Mouse (Mus musculus): ENCODE measurements around the gene Pdcd4. TPM values are rescaled to one million over a fixed set of nuclear protein-coding genes. Genes with fewer than 3 reads are reported as not detected.

The Pdcd4 gene
- total RNA-seq, 1 experiment from 2014 or later = 408 TPM

GRCm38 (mm10) chr19:53869427-53870385, 22.3 kb upstream of the Pdcd4 start:
- ATAC-seq (replicated peaks; ENCODE audit: low read depth, poor library complexity, severe bottlenecking) = peak; percentile 78

DNA sequence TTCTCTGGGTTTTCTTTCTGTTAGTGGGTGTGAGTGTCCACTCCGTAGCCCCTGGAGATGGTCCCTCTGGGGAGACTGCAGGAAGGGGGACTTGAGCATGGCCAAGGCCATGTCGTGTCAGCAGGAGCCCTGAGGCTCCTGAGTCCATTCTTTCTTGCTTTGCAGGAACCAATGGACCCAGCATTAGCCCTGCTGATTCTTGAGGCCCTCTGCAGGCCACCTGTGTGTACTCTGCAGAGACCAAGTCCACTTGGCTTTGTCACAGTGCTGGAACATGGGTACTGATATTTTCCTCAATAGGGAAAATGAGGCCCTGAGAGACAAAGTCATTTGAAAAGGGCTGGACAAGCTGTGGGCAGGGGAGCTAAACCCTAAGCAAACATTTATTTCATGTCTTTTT, 21.5 kb upstream of the Pdcd4 start:
- ATAC-seq (replicated peaks; ENCODE audit: low read depth, poor library complexity, severe bottlenecking) = no peak

DNA sequence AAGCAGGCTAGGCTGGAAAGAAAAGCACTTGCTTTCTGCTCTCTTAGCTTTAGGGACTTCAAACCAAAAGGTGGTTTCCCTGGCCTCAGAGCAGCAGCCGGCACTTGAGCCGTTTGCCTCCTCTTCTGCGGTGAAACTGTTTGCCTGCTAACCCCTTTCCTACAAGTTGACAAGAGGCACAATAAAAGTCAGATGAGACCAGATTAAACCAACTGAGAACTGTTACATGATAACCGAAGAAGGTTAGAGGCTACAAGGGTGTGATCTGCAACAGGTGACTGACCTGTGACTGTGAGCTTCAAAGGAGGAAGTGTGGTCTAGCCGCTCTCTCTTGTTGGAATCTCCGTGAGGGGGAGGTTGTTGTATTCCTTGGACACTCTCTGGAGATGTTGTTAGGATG, 20.5 kb upstream of the Pdcd4 start:
- no peak for ATAC-seq (replicated peaks; ENCODE audit: low read depth, poor library complexity, severe bottlenecking)

DNA sequence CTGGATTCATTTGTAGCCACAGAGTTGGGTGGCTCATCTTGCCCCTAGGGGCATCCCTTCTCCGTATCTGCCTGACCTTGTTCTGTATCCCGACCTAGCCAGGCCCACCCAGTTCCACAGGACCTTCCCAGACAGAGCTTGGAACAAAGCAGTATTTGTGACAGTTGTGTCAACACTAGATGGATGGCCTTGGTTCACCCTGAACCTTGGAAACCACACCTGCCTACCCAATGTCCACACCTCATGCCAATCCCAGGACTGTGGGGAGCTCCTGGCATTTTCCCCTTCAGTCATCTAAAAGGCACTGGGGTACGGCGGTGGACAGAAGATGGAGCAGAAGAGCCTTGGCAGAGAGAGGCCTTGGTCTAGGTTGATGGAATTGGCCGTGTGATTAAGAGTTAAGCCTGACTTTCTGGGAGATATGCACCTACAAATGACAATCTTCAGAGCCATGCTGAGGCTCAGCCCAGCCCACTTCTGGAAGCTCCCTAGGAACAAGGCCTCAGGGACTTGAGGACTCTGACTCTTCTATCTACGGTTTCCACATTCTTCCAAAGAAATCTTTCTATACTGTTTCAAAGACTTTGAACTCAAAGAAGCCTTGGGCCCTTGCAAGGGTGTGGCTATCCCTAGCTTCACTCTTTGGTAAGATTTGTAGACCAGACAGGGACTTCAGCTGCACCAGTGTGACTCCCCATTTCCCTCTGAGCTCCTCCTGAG, 18.9 kb upstream of the Pdcd4 start:
- no peak for ATAC-seq (replicated peaks; ENCODE audit: low read depth, poor library complexity, severe bottlenecking)

DNA sequence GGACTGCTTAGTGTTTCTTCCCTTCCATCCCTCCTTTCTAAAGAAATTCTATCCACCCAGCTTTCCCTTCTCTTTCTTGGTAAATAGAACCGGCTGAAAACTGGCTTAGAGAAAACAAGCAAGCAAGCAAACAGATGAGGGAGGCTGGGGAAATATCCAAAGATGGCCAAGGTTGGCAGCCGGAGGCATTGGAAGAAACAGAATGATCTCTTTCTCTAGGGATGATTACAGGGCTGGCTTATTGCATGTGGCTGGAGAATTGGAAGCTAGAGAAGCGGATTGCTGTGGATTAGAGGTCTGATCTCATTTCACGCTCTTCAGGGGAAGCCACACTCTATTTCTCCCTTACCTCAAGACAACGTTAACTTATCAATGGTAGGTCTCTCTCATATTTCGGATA, 16.8 kb upstream of the Pdcd4 start:
- ATAC-seq (replicated peaks; ENCODE audit: low read depth, poor library complexity, severe bottlenecking) = no peak

- ATAC-seq (replicated peaks; ENCODE audit: low read depth, poor library complexity, severe bottlenecking) = no peak
These were observed 14.3 kb upstream of the Pdcd4 start for GRCm38 (mm10) chr19:53877779-53878178.

DNA sequence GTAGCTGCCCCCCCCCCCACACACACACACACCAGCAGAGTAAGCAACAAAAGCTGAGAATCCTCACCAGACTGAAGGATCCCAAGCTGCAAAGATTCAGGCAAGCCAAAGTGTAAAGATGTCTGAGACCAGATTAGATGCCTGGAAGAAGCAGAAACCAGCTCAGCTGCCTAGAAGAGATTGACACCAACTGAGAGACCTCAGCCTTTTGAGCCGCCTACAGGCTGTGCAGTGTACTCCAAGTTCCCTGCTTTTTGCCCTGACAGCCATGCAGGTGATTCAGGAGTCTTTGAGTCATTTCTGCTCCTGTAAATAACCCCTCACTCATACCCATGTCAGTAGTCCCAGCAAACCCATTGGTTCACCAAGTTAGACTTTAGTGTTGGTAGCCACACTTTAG, 11.6 kb upstream of the Pdcd4 start:
- ATAC-seq (replicated peaks; ENCODE audit: low read depth, poor library complexity, severe bottlenecking) = 0 out of 2 replicates have a peak, but pooled peaks have one; percentile 32

DNA sequence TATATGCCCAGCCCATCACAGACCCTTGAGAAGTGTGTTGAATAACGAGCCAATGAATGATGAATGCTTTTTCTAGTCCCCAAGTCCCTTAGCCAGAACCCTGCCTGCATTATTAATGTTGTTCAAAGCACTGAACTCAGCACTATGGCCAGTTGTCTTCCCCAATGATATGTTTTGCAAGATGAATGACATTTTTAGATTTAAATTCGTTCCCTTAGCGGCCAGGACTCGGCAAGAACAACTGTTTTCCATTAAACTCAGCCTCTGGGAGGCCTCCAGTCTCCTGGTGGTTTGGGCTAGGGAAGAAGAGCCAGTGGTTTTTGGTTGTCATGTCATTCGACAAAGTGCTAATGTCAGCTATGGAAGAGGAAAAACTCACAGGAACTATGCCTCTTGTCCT, 10.2 kb upstream of the Pdcd4 start:
- ATAC-seq (replicated peaks; ENCODE audit: low read depth, poor library complexity, severe bottlenecking) = no peak

DNA sequence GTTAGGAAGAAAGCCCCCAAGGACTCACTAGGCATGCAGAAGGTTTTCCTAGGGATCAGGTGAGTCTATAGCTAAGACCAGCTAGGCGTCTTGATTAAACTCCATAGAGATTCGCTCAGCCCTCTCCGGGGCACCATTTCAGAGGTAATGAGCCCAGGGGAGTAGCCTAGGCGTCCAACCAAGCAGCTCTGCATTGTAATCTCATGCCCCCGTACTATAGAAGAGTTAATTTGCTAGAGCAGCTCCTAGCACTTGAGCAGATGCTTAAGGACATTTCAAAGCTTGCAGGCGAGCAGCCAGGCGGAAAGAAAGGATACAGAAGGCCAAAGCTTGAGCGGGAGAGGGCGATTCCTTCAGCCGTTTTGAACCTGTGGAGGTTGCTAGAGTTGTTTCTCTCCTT, 6.6 kb upstream of the Pdcd4 start:
- no peak for ATAC-seq (replicated peaks; ENCODE audit: low read depth, poor library complexity, severe bottlenecking)

- ATAC-seq (replicated peaks; ENCODE audit: low read depth, poor library complexity, severe bottlenecking) = 0 out of 2 replicates have a peak, but pooled peaks have one; percentile 4
These were observed 5.3 kb upstream of the Pdcd4 start for GRCm38 (mm10) chr19:53886576-53887370.

- ATAC-seq (replicated peaks; ENCODE audit: low read depth, poor library complexity, severe bottlenecking) = 0 out of 2 replicates have a peak, but pooled peaks have one; percentile 8
These were observed 4.2 kb upstream of the Pdcd4 start for GRCm38 (mm10) chr19:53887822-53888221.

GRCm38 (mm10) chr19:53888331-53888730, 3.7 kb upstream of the Pdcd4 start:
- ATAC-seq (replicated peaks; ENCODE audit: low read depth, poor library complexity, severe bottlenecking) = no peak

GRCm38 (mm10) chr19:53889555-53889954, 2.5 kb upstream of the Pdcd4 start:
- no peak for ATAC-seq (replicated peaks; ENCODE audit: low read depth, poor library complexity, severe bottlenecking)

DNA sequence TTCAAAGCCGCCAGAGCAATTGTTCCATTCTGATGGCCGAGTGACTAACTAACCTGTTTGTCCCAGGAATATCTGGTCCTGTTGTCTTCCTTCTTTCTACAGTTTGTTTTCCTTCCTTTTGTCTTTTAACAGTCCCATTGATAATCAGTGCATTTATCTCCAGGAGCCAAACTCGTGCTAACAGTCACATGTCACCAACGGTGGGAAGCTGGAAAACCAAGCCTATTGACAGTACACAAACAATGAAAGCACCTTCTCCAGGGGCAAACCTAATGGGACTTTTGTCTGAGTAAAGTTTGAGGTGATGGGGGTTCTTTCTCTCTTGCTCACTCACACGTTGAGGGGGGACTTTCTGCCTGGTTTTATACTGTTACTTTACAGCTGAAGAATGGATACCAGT, 1.8 kb upstream of the Pdcd4 start:
- ATAC-seq (replicated peaks; ENCODE audit: low read depth, poor library complexity, severe bottlenecking) = no peak

GRCm38 (mm10) chr19:53890781-53891251, 1.2 kb upstream of the Pdcd4 start:
- ATAC-seq (replicated peaks; ENCODE audit: low read depth, poor library complexity, severe bottlenecking) = no peak

GRCm38 (mm10) chr19:53891569-53891968, 462 bp upstream of the Pdcd4 start:
- ATAC-seq (replicated peaks; ENCODE audit: low read depth, poor library complexity, severe bottlenecking) = no peak

- peak; percentile 51 for ATAC-seq (replicated peaks; ENCODE audit: low read depth, poor library complexity, severe bottlenecking)
These were observed 868 bp downstream of the Pdcd4 start for GRCm38 (mm10) chr19:53892838-53893359.

- peak; percentile 17; the same call in 1 of the 2 replicates for ATAC-seq (replicated peaks; ENCODE audit: low read depth, poor library complexity, severe bottlenecking)
These were observed 1.7 kb downstream of the Pdcd4 start for GRCm38 (mm10) chr19:53893711-53894171.

GRCm38 (mm10) chr19:53894538-53895121, 2.6 kb downstream of the Pdcd4 start:
- ATAC-seq (replicated peaks; ENCODE audit: low read depth, poor library complexity, severe bottlenecking) = no peak

Measured in common myeloid progenitor, adult 5-6 weeks (primary cell).